Mouse (Mus musculus): ENCODE data around the gene Tenm2. TPM values are rescaled to one million over a fixed set of nuclear protein-coding genes. Genes with fewer than 3 reads are reported as not detected.

Tenm2 gene
- polyA plus RNA-seq, 1 experiment from 2014 or later: 0.80 TPM

- H3K4me2 ChIP-seq (ENCODE audit: low read length): no peak overlapping the region
- ATAC-seq (replicated peaks; ENCODE audit: low FRiP score, low read depth): no peak
- TF ChIP-seq CTCF (IDR thresholded peaks at IDR 0.05; ENCODE audit: low read depth): peak; percentile 72
- H3K36me3 ChIP-seq (ENCODE audit: insufficient read depth, low read length): no peaks in the 10 kb centered on the region
- H3K27me3 ChIP-seq (ENCODE audit: insufficient read depth, low read length): no peaks in the 10 kb centered on the region
- no peaks in the 10 kb centered on the region for H3K4me1 ChIP-seq (replicated peaks; ENCODE audit: insufficient read depth, low read length)
- H3K4me3 ChIP-seq (replicated peaks; ENCODE audit: low read depth, low read length): no peak overlapping the region
- no peak overlapping the region for H3K27ac ChIP-seq
- WGBS: 62% methylated on average over 5 of the region's 5 CpGs
- H3K9ac ChIP-seq (ENCODE audit: low read depth, low read length): no peak overlapping the region
- DNase-seq (ENCODE audit: low spot score): no peak
- no peaks in the 10 kb centered on the region for H3K9me3 ChIP-seq (replicated peaks; ENCODE audit: low read length)
These were observed 189.1 kb downstream of the Tenm2 start for GRCm38 (mm10) chr11:37046671-37047070.

- WGBS: 66% methylated on average over 4 of the region's 4 CpGs
- Histone ChIP-seq H3K36me3 (ENCODE audit: insufficient read depth, low read length) (no peaks in the 10 kb centered on the region), H3K27me3 (ENCODE audit: insufficient read depth, low read length) (no peaks in the 10 kb centered on the region), H3K4me3 (replicated peaks; ENCODE audit: low read depth, low read length) (no peak overlapping the region), H3K9ac (ENCODE audit: low read depth, low read length) (no peak overlapping the region), H3K4me2 (ENCODE audit: low read length) (no peak overlapping the region), H3K27ac (no peak overlapping the region), H3K9me3 (replicated peaks; ENCODE audit: low read length) (no peaks in the 10 kb centered on the region), H3K4me1 (replicated peaks; ENCODE audit: insufficient read depth, low read length) (no peaks in the 10 kb centered on the region)
- ATAC-seq (replicated peaks; ENCODE audit: low FRiP score, low read depth) (no peak), DNase-seq (ENCODE audit: low spot score) (no peak)
- TF ChIP-seq CTCF (IDR thresholded peaks at IDR 0.05; ENCODE audit: low read depth): no peak
These were observed 194.5 kb downstream of the Tenm2 start for GRCm38 (mm10) chr11:37041259-37041658.

GRCm38 (mm10) chr11:37039283-37039682 lies 196.5 kb downstream of the Tenm2 start:
- 66% methylated on average over 3 of the region's 3 CpGs for WGBS
- no peak for TF ChIP-seq CTCF (IDR thresholded peaks at IDR 0.05; ENCODE audit: low read depth)
- no peak overlapping the region for H3K4me3 ChIP-seq (replicated peaks; ENCODE audit: low read depth, low read length)
- no peak overlapping the region for H3K27ac ChIP-seq
- DNase-seq (ENCODE audit: low spot score): no peak
- H3K4me2 ChIP-seq (ENCODE audit: low read length): no peak overlapping the region
- H3K9ac ChIP-seq (ENCODE audit: low read depth, low read length): no peak overlapping the region
- H3K4me1 ChIP-seq (replicated peaks; ENCODE audit: insufficient read depth, low read length): no peaks in the 10 kb centered on the region
- no peaks in the 10 kb centered on the region for H3K27me3 ChIP-seq (ENCODE audit: insufficient read depth, low read length)
- no peak for ATAC-seq (replicated peaks; ENCODE audit: low FRiP score, low read depth)
- H3K9me3 ChIP-seq (replicated peaks; ENCODE audit: low read length): no peaks in the 10 kb centered on the region
- no peaks in the 10 kb centered on the region for H3K36me3 ChIP-seq (ENCODE audit: insufficient read depth, low read length)

GRCm38 (mm10) chr11:37031305-37032055 lies 204.3 kb downstream of the Tenm2 start:
- H3K36me3 ChIP-seq (ENCODE audit: insufficient read depth, low read length): no peaks in the 10 kb centered on the region
- DNase-seq (ENCODE audit: low spot score): no peak
- H3K4me3 ChIP-seq (replicated peaks; ENCODE audit: low read depth, low read length): no peak overlapping the region
- H3K27me3 ChIP-seq (ENCODE audit: insufficient read depth, low read length): no peaks in the 10 kb centered on the region
- WGBS: 46% methylated on average over 7 of the region's 7 CpGs
- H3K4me2 ChIP-seq (ENCODE audit: low read length): no peak overlapping the region
- TF ChIP-seq CTCF (IDR thresholded peaks at IDR 0.05; ENCODE audit: low read depth): no peak
- ATAC-seq (replicated peaks; ENCODE audit: low FRiP score, low read depth): no peak
- H3K9ac ChIP-seq (ENCODE audit: low read depth, low read length): no peak overlapping the region
- no peak overlapping the region for H3K27ac ChIP-seq
- no peaks in the 10 kb centered on the region for H3K9me3 ChIP-seq (replicated peaks; ENCODE audit: low read length)
- no peaks in the 10 kb centered on the region for H3K4me1 ChIP-seq (replicated peaks; ENCODE audit: insufficient read depth, low read length)

- H3K4me2 ChIP-seq (ENCODE audit: low read length): no peak overlapping the region
- ATAC-seq (replicated peaks; ENCODE audit: low FRiP score, low read depth) (no peak), DNase-seq (ENCODE audit: low spot score) (no peak)
- WGBS: 47% methylated on average over 1 of the region's 1 CpGs
- H3K9ac ChIP-seq (ENCODE audit: low read depth, low read length): no peak overlapping the region
- H3K36me3 ChIP-seq (ENCODE audit: insufficient read depth, low read length): no peaks in the 10 kb centered on the region
- H3K27ac ChIP-seq: no peak overlapping the region
- TF ChIP-seq CTCF (IDR thresholded peaks at IDR 0.05; ENCODE audit: low read depth): no peak
- no peaks in the 10 kb centered on the region for H3K9me3 ChIP-seq (replicated peaks; ENCODE audit: low read length)
- no peak overlapping the region for H3K4me3 ChIP-seq (replicated peaks; ENCODE audit: low read depth, low read length)
- no peaks in the 10 kb centered on the region for H3K27me3 ChIP-seq (ENCODE audit: insufficient read depth, low read length)
- no peaks in the 10 kb centered on the region for H3K4me1 ChIP-seq (replicated peaks; ENCODE audit: insufficient read depth, low read length)
These were observed 223.9 kb downstream of the Tenm2 start for GRCm38 (mm10) chr11:37011900-37012299.

GRCm38 (mm10) chr11:37009243-37009642 lies 226.5 kb downstream of the Tenm2 start:
- 71% methylated on average over 1 of the region's 1 CpGs for WGBS
- H3K4me1 ChIP-seq (replicated peaks; ENCODE audit: insufficient read depth, low read length): no peaks in the 10 kb centered on the region

GRCm38 (mm10) chr11:36997668-36998067 lies 238.1 kb downstream of the Tenm2 start:
- Histone ChIP-seq H3K27ac (no peak overlapping the region), H3K4me2 (ENCODE audit: low read length) (no peak overlapping the region), H3K4me3 (replicated peaks; ENCODE audit: low read depth, low read length) (no peak overlapping the region), H3K9ac (ENCODE audit: low read depth, low read length) (no peak overlapping the region), H3K27me3 (ENCODE audit: insufficient read depth, low read length) (no peaks in the 10 kb centered on the region), H3K4me1 (replicated peaks; ENCODE audit: insufficient read depth, low read length) (no peaks in the 10 kb centered on the region), H3K36me3 (ENCODE audit: insufficient read depth, low read length) (no peaks in the 10 kb centered on the region), H3K9me3 (replicated peaks; ENCODE audit: low read length) (no peaks in the 10 kb centered on the region)
- ATAC-seq (replicated peaks; ENCODE audit: low FRiP score, low read depth) (no peak), DNase-seq (ENCODE audit: low spot score) (peak; percentile 57)
- no peak for TF ChIP-seq CTCF (IDR thresholded peaks at IDR 0.05; ENCODE audit: low read depth)
- WGBS: 9% methylated on average over 3 of the region's 3 CpGs

More at GRCm38 (mm10) chr11:37009243-37009642, 226.5 kb downstream of the Tenm2 start:
- Histone ChIP-seq H3K4me2 (ENCODE audit: low read length) (no peak overlapping the region), H3K4me3 (replicated peaks; ENCODE audit: low read depth, low read length) (no peak overlapping the region), H3K27me3 (ENCODE audit: insufficient read depth, low read length) (no peaks in the 10 kb centered on the region), H3K9me3 (replicated peaks; ENCODE audit: low read length) (no peaks in the 10 kb centered on the region), H3K27ac (no peak overlapping the region), H3K36me3 (ENCODE audit: insufficient read depth, low read length) (no peaks in the 10 kb centered on the region), H3K9ac (ENCODE audit: low read depth, low read length) (no peak overlapping the region)
- DNase-seq (ENCODE audit: low spot score): no peak
- TF ChIP-seq CTCF (IDR thresholded peaks at IDR 0.05; ENCODE audit: low read depth): no peak
- no peak for ATAC-seq (replicated peaks; ENCODE audit: low FRiP score, low read depth)

All from kidney, postnatal 0 days (tissue).